Mouse (Mus musculus) liver, embryonic 12.5 days (tissue): ENCODE data around the gene Tirap. TPM values are rescaled to one million over a fixed set of nuclear protein-coding genes. Genes with fewer than 3 reads are reported as not detected.
A peak's percentile ranks its signal among the peaks of the same experiment; 100 is the strongest.

Experiments used
- ATAC-seq: fragments of 200-750 bp; cut with Nextera tagmentation; 2 replicates; pipeline ENCODE4 v1.8.0; 2017; ENCODE audit warnings: moderate number of reproducible peaks, mild to moderate bottlenecking, moderate library complexity
- H3K27ac ChIP-seq: fragments of 300-500 bp; sonication (generic); 2 replicates; pipeline ENCODE4 v1.5.1; 2016; ENCODE audit warnings: mild to moderate bottlenecking
- H3K27me3 ChIP-seq: fragments of 300-500 bp; sonication (generic); replicated peaks from 2 replicates; pipeline ENCODE4 v1.6.1; 2016; ENCODE audit warnings: mild to moderate bottlenecking, moderate library complexity
- H3K36me3 ChIP-seq: fragments of 300-500 bp; sonication (generic); 2 replicates; pipeline ENCODE4 v1.6.1; 2016; ENCODE audit warnings: mild to moderate bottlenecking, moderate library complexity
- H3K4me1 ChIP-seq: fragments of 300-500 bp; sonication (generic); 2 replicates; pipeline ENCODE4 v1.6.1; 2016
- H3K4me2 ChIP-seq: fragments of 300-500 bp; sonication (generic); 2 replicates; pipeline ENCODE4 v1.6.1; 2016; ENCODE audit warnings: mild to moderate bottlenecking, moderate library complexity
- H3K4me3 ChIP-seq: fragments of 300-500 bp; sonication (generic); 2 replicates; pipeline ENCODE4 v1.5.1; 2016; ENCODE audit warnings: mild to moderate bottlenecking, moderate library complexity
- H3K9ac ChIP-seq: fragments of 300-500 bp; sonication (generic); 2 replicates; pipeline ENCODE4 v1.6.1; 2016; ENCODE audit warnings: mild to moderate bottlenecking, moderate library complexity
- H3K9me3 ChIP-seq: fragments of 300-500 bp; sonication (generic); replicated peaks from 2 replicates; pipeline ENCODE4 v1.6.1; 2016; ENCODE audit warnings: mild to moderate bottlenecking, moderate library complexity
- WGBS: fragments of 180-500 bp; shearing (Covaris S2); methylation state at CpG from one replicate; pipeline ENCODE4 v1.1.7; 2016; ENCODE audit not compliant: insufficient replicate concordance; 5-methylcytosine and 5-hydroxymethylcytosine counted together
- polyA plus RNA-seq: library from polyadenylated mRNA; unstranded; fragments of >200 nt; fragmentation: Nextera tagmentation; extraction: Ambion mirVana; gene quantifications from 2 replicates; pipeline ENCODE4 v1.2.1, GENCODE M21; 2016

Gene Tirap
- polyA plus RNA-seq, 1 experiment from 2014 or later: 6.6 TPM

DNA sequence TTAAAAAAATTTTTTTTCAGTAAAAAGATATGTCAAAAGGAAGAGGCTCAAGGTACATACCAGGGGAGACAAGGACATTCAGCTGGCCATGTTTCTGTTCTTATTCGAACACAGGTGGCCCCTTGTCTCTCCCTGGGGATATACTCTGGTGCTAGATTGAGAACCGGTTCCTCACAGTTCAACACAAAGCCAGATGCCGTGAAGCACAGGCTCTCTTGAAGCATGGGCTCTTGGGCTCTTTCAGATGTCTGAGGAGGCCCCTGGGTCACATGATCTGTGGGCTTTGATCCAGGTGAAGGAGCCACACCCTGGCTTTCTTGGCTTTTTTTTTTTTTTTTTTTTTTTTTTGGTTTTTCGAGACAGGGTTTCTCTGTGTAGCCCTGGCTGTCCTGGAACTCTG, 13.7 kb downstream of the Tirap start:
- Histone ChIP-seq H3K4me3 (no peak overlapping the region), H3K4me1 (no peaks in the 10 kb centered on the region), H3K27ac (no peak overlapping the region), H3K4me2 (no peak overlapping the region), H3K9ac (no peak overlapping the region), H3K36me3 (peaks cover 42% of the 10 kb centered on the region), H3K27me3 (no peaks in the 10 kb centered on the region), H3K9me3 (no peaks in the 10 kb centered on the region)
- WGBS: 71% methylated on average over 4 of the region's 4 CpGs
- ATAC-seq: no peak

DNA sequence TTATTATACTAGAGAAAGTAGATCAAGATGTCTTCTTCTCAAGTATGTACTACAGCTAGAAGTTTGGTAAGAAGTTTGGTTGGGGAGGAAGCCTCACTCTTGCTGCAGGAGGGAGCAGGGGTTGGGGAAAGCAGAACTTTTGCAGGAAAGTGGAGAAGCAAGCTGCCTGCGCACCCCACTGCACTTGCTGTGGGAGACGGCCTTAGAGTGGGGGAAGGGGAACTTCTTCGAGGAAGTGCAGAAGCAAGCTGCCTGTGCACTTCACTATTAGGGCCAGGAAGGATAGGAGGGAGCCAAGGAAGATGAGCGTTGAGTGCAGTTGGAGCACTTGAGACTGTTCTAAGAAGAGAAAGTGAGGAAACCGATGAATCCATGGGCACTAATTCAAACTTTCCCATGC, 16.7 kb downstream of the Tirap start:
- H3K4me1 ChIP-seq: no peaks in the 10 kb centered on the region
- no peak overlapping the region for H3K4me2 ChIP-seq
- H3K27me3 ChIP-seq: no peaks in the 10 kb centered on the region
- peaks cover 17% of the 10 kb centered on the region for H3K36me3 ChIP-seq
- no peaks in the 10 kb centered on the region for H3K9me3 ChIP-seq
- no peak for ATAC-seq
- WGBS: 27% methylated on average over 5 of the region's 5 CpGs
- H3K4me3 ChIP-seq: no peak overlapping the region
- no peak overlapping the region for H3K27ac ChIP-seq
- no peak overlapping the region for H3K9ac ChIP-seq

DNA sequence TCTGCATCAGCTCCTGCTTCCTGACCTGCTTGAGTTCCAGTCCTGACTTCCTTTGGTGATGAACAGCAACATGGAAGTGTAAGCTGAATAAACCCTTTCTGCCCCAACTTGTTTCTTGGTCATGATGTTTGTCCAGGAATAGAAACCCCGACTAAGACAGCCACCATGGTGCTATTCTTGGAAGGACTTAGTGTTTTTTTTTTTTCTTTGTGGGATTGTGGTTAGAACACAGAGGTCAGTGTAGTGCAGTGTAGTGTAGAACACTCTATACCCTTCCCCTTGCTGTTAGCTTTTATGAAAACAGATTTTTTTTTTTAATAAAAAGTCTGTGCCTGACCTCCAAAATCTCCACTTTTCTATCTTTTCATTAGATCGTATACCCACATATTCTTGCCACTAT, 17.3 kb downstream of the Tirap start:
- Histone ChIP-seq H3K4me2 (no peak overlapping the region), H3K9ac (no peak overlapping the region), H3K9me3 (no peaks in the 10 kb centered on the region), H3K4me3 (no peak overlapping the region), H3K4me1 (no peaks in the 10 kb centered on the region), H3K36me3 (peaks cover 11% of the 10 kb centered on the region), H3K27me3 (no peaks in the 10 kb centered on the region), H3K27ac (no peak overlapping the region)
- ATAC-seq: no peak
- WGBS: 45% methylated on average over 2 of the region's 2 CpGs

DNA sequence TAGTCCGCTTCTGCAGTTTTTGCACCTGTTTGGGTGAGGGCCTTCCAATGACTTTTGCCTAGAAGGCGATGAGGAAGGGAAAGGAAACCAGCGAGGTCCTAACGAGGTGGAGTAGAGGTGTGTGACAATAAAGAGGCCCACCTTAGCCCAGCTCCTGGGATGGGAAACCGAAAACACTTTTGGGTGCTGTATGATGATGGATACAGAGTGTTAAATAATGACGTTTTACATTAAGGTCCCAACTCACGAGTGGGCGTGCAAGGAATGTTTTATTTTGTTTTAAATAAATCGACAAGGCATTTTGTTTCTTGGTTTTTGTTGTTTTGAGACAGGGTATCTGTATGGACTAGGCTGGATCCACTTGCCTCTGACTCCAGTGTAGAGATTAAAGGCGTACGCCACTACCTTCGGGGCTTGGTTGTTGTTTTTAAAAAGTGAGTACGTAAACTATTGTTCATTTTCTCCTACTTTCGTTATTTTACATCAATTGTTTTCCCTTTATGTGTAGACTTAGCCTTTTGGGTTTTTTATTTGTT, 23.9 kb downstream of the Tirap start:
- 44% methylated on average over 14 of the region's 14 CpGs for WGBS
- Histone ChIP-seq H3K4me3 (peak overlapping the region; percentile 68), H3K27me3 (no peaks in the 10 kb centered on the region), H3K9me3 (no peaks in the 10 kb centered on the region), H3K4me1 (peaks cover 37% of the 10 kb centered on the region), H3K27ac (peak overlapping the region; percentile 84), H3K4me2 (peak overlapping the region; percentile 74), H3K36me3 (peaks cover 5% of the 10 kb centered on the region), H3K9ac (peak overlapping the region; percentile 70)
- ATAC-seq: no peak

DNA sequence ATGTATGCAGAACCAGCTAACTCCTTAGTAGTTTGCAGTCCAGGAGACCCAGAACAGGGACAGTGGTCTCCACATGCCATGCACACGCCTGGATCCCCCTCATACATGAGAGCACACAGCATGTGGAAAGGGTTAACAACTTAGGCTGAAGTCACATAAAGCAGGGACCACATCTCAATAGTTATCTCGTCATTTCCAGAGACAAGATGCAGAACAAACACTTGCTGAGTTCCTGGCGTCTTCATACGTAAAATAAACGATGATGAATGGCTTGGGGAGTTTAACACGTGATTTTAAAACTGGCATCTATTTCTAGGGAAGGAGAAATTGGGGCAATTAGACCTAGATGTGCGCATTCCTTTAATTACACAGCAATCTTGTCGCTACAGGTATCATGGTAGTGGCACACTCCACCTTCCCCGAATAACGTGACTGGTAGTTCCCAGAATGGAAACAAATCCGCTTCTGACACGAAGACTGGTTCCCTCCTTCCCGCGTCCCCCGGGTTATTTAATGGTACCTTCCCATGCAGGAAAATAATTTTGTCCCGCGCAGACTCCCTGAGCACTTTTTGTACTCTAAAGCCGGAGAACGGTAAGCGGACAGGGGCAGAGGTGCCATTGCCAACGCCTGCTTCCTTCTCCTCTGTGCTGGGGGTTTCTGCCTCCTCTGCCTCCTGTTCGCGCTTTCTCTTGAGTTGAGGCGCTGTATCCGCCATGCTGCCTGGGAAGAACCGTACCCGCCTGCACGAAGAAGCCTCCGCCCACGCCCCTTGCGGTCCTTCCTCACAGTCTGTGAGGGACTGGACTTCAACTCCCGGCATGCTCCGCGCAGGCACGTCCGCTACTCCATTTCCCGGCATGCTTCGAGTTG, 24.6 kb downstream of the Tirap start, which contains the start of gene Dcps:
Dcps (minus strand) TSS at position 811 of the 873 bp plus-strand sequence.
- under 1% methylated on average over 38 of the region's 38 CpGs for WGBS
- no peaks in the 10 kb centered on the region for H3K9me3 ChIP-seq
- H3K4me1 ChIP-seq: peaks cover 37% of the 10 kb centered on the region
- peak; percentile 98 for ATAC-seq
- H3K4me2 ChIP-seq: peak within 1 kb of the TSS; percentile 74
- peak within 1 kb of the TSS; percentile 84 for H3K27ac ChIP-seq
- peak within 1 kb of the TSS; percentile 68 for H3K4me3 ChIP-seq
- H3K36me3 ChIP-seq: peaks cover 12% of the 10 kb centered on the region
- H3K27me3 ChIP-seq: no peaks in the 10 kb centered on the region
- peak within 1 kb of the TSS; percentile 70 for H3K9ac ChIP-seq

DNA sequence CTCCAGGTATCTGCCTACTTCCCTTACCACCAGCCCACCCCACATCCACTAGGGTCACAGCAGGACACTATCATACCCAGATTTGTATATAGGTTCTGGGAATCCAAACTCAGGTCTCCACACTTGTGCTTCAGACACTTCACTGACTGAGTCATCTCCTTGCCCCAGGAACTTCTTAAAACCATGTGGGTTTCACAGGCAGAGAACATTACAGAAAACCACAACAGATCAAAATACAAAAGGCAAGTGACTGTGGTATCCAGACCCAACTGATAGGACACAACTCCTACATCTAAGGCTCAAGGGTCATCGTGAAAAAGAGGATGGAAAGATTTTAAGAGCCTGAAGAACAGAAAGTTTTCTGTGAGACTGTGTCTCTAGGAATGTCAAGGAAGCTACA, 26.8 kb downstream of the Tirap start:
- no peaks in the 10 kb centered on the region for H3K9me3 ChIP-seq
- no peak overlapping the region for H3K9ac ChIP-seq
- peaks cover 33% of the 10 kb centered on the region for H3K36me3 ChIP-seq
- H3K27ac ChIP-seq: no peak overlapping the region
- no peak for ATAC-seq
- H3K4me1 ChIP-seq: peaks cover 37% of the 10 kb centered on the region
- no peaks in the 10 kb centered on the region for H3K27me3 ChIP-seq
- no peak overlapping the region for H3K4me2 ChIP-seq
- 55% methylated on average over 1 of the region's 1 CpGs for WGBS
- no peak overlapping the region for H3K4me3 ChIP-seq

DNA sequence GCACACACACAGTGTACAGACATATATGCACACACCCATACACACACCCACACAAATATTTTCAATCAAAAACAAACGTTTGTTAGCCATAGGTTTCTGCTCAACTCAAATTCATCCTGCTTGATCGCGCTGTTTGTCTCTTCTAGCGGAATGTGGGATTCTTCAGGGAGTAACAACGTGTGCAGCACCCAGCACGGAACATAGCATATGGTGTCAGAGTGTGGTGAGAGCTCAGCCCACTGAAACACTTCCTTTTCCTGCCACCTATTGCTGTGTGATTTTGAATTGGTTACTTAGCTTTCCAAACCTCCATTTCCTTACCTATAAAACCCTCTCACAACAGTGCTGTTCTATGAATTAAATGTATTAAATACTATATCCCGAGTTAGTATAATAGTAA, 30.0 kb downstream of the Tirap start:
- no peaks in the 10 kb centered on the region for H3K9me3 ChIP-seq
- ATAC-seq: no peak
- H3K27ac ChIP-seq: no peak overlapping the region
- H3K4me1 ChIP-seq: peaks cover 34% of the 10 kb centered on the region
- H3K9ac ChIP-seq: no peak overlapping the region
- 79% methylated on average over 7 of the region's 7 CpGs for whole genome bisulfite sequencing
- H3K36me3 ChIP-seq: peaks cover 52% of the 10 kb centered on the region
- H3K4me3 ChIP-seq: no peak overlapping the region
- H3K27me3 ChIP-seq: no peaks in the 10 kb centered on the region
- H3K4me2 ChIP-seq: no peak overlapping the region

DNA sequence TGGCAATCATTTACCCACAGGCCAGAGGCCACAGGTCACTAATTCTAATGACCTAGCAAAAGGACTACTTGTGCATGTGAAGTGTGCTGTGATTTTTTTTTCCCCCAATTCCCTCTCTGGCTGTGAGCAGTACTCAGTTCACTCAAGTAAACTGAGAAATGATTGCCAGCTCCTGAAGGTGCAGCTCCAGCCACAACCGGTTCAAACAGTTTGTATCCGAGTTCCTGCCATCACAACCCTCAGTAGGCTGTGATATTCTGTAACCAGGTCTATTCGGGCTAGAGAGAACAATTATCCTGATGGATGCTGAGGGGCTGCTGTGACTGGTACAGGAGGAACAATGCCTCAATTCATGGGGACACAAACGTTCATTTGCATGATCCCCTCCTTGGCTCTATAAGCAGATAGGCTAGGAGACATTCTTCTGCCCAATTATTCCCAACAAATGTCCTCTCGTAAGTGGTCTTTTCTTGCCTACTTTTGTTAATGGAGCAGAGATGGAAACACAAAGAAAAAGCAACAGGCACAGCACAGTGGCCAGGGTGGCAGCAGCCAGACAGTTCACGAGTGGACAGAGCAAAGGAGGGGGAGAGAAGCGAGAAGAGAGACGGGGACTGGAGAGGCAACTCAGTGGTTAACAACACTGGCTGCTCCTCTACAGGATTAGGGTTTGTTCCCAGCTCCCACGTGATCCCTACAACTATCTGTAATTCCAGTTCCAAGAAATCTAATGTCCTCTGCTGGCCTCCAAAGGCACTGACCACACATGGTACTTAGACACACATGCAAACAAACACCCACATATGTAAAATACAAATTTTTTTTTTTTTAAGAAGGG, 33.1 kb downstream of the Tirap start:
- Histone ChIP-seq H3K4me1 (peaks cover 12% of the 10 kb centered on the region), H3K9ac (no peak overlapping the region), H3K9me3 (no peaks in the 10 kb centered on the region), H3K27me3 (no peaks in the 10 kb centered on the region), H3K4me3 (no peak overlapping the region), H3K27ac (peak overlapping the region; percentile 25), H3K4me2 (no peak overlapping the region), H3K36me3 (peaks cover 61% of the 10 kb centered on the region)
- whole genome bisulfite sequencing: 70% methylated on average over 9 of the region's 9 CpGs
- no peak for ATAC-seq

DNA sequence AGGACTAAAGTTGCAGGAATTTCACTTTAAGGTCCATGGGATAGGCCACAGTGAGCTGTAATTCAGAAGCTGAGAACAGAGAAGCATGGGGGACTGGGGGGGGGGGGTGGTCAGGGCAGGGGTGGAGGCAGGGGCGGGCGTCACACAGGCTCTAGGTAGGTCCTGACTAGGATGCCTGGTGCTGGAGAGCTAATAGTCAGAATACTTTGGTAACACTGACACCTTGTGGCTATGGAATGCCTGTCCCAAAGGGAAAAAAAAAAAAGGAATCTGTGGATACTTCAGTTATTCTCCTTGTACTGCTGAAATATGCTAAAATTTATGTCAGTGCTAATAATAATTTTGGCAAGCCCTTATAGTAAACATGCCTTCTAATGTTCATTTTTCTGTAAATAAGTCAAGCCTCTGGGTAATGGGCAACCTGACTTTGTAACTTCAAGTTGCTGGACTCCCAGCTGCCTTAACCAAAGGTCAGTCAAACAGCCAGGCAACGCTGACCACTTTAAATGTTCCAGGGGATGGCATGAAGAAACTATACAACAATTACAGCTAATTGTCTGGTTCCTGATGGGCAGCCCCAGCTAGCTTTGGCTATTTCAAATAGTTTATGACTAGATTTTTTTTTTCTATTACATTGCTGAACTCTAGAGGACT, 33.8 kb downstream of the Tirap start:
- H3K4me2 ChIP-seq: no peak overlapping the region
- 0 out of 2 replicates have a peak overlapping the region, but pooled peaks have one; percentile 25 for H3K27ac ChIP-seq
- H3K4me1 ChIP-seq: peaks cover 10% of the 10 kb centered on the region
- 55% methylated on average over 3 of the region's 3 CpGs for WGBS
- no peak overlapping the region for H3K4me3 ChIP-seq
- no peaks in the 10 kb centered on the region for H3K27me3 ChIP-seq
- 0 out of 2 replicates have a peak, but pooled peaks have one; percentile 36 for ATAC-seq
- no peak overlapping the region for H3K9ac ChIP-seq
- H3K36me3 ChIP-seq: peaks cover 59% of the 10 kb centered on the region
- no peaks in the 10 kb centered on the region for H3K9me3 ChIP-seq

DNA sequence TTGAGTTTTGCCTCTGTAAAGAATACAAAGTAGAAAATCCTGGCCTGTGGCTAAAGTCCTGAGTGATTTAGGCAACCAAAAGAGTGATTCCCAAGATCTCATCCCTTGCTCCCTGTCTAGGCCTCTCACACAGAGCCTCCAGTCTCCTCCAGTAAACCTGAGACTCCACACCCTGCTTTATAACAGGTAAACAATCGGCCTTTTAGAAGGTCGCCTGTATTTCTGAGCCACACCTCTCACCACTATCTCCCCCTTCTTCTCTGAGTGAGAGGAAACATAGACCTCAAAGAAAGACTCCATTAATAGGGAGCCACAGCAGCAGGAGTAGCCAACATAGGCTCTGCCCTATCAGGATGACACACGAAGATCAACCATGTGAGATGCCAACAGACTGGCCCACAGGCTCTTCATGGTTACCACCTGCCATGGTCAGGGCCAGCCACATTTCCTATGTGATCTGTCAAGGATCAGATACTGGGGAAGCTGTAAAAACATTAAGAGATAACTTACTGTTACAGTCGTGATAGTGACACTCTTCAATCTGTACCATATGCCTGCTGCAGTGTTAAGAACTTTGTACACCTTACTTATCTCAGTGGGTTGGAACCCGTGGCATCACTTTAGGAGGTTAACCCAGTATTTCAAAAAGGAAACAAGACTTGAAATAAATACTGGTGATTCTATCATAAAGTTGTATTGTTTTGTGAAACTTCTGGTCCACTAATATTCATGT, 35.8 kb downstream of the Tirap start:
- Histone ChIP-seq H3K4me2 (no peak overlapping the region), H3K4me3 (no peak overlapping the region), H3K36me3 (peaks cover 39% of the 10 kb centered on the region), H3K27me3 (no peaks in the 10 kb centered on the region), H3K9me3 (no peaks in the 10 kb centered on the region), H3K9ac (no peak overlapping the region), H3K27ac (no peak overlapping the region), H3K4me1 (peaks cover 10% of the 10 kb centered on the region)
- no peak for ATAC-seq
- WGBS: 57% methylated on average over 5 of the region's 5 CpGs
